Mouse (Mus musculus) megakaryocyte progenitor cell, adult 5-6 weeks (primary cell): ENCODE results near the gene Psmd11. TPM values are rescaled to one million over a fixed set of nuclear protein-coding genes. Genes with fewer than 3 reads are reported as not detected.
A peak's percentile ranks its signal among the peaks of the same experiment; 100 is the strongest.

Experiments used
- ATAC-seq: replicated peaks from 2 replicates; pipeline ENCODE4 v1.8.0; 2016; ENCODE audit warnings: mild to moderate bottlenecking, moderate TSS enrichment, inconsistent platforms; ENCODE audit not compliant: poor library complexity
- total RNA-seq, 2 experiments: library from RNA; stranded (forward) in 1 of 2; stranded (reverse) in 1 of 2; fragments of 157-497, 149-512 nt in 1 of 2; fragments of 200-1000 nt in 1 of 2; gene quantifications; 2 replicates each; pipeline versions ENCODE4 v1.2.3 to v1.2.4; 2015 to 2017

Psmd11 gene
- total RNA-seq, 2 experiments from 2014 or later, result 78.8 to 103 TPM

- ATAC-seq, result no peak
Observed at GRCm38 (mm10) chr11:80499550-80499952, 71.1 kb downstream of the Psmd11 start.

- ATAC-seq, result no peak
Observed at GRCm38 (mm10) chr11:80503281-80503680, 74.9 kb downstream of the Psmd11 start.

- no peak for ATAC-seq
Observed at GRCm38 (mm10) chr11:80503726-80504452, 75.5 kb downstream of the Psmd11 start.

- ATAC-seq, result peak; percentile 81
Observed at GRCm38 (mm10) chr11:80504519-80505385, 76.3 kb downstream of the Psmd11 start.

- no peak for ATAC-seq
Observed at GRCm38 (mm10) chr11:80505581-80505980, 77.2 kb downstream of the Psmd11 start.

- ATAC-seq, result no peak
Observed at GRCm38 (mm10) chr11:80506483-80506882, 78.1 kb downstream of the Psmd11 start.

- ATAC-seq, result no peak
Observed at GRCm38 (mm10) chr11:80507791-80508190, 79.4 kb downstream of the Psmd11 start.

- ATAC-seq, result peak; percentile 59
Observed at GRCm38 (mm10) chr11:80508361-80509175, 80.2 kb downstream of the Psmd11 start.

GRCm38 (mm10) chr11:80509176-80509506, 80.7 kb downstream of the Psmd11 start:
- no peak for ATAC-seq

GRCm38 (mm10) chr11:80510124-80510523, 81.7 kb downstream of the Psmd11 start:
- no peak for ATAC-seq

- no peak for ATAC-seq
Observed at GRCm38 (mm10) chr11:80512313-80513056, 84.1 kb downstream of the Psmd11 start.

GRCm38 (mm10) chr11:80513796-80514195, 85.4 kb downstream of the Psmd11 start:
- ATAC-seq, result no peak

- ATAC-seq, result no peak
Observed at GRCm38 (mm10) chr11:80515346-80515745, 86.9 kb downstream of the Psmd11 start.

- no peak for ATAC-seq
Observed at GRCm38 (mm10) chr11:80515895-80516294, 87.5 kb downstream of the Psmd11 start.

- no peak for ATAC-seq
Observed at GRCm38 (mm10) chr11:80518421-80519367, 90.3 kb downstream of the Psmd11 start.

- no peak for ATAC-seq
Observed at GRCm38 (mm10) chr11:80521148-80521547, 92.7 kb downstream of the Psmd11 start.
